Mouse (Mus musculus) R1 (cell line): Measurements from ENCODE around the gene Gm11084.

ENCODE experiments used
- DNase-seq: peaks from one replicate; pipeline ENCODE4 v3.0.0-alpha.2; 2018; ENCODE audit warnings: low read depth, low spot score

Gene Gm11084

GRCm38 (mm10) chr2:72952979-72953378, 33.5 kb downstream of the Gm11084 start:
- DNase-seq: no peak

- DNase-seq: no peak
Observed at GRCm38 (mm10) chr2:72935937-72936336, 50.6 kb downstream of the Gm11084 start.

- no peak for DNase-seq
Observed at GRCm38 (mm10) chr2:72932186-72932585, 54.3 kb downstream of the Gm11084 start.

- peak; percentile 36 for DNase-seq
Observed at GRCm38 (mm10) chr2:72924981-72925380, 61.5 kb downstream of the Gm11084 start.
